Comparison of ENCODE assay signal across 8 mouse cellular contexts in the genomic region with DNA sequence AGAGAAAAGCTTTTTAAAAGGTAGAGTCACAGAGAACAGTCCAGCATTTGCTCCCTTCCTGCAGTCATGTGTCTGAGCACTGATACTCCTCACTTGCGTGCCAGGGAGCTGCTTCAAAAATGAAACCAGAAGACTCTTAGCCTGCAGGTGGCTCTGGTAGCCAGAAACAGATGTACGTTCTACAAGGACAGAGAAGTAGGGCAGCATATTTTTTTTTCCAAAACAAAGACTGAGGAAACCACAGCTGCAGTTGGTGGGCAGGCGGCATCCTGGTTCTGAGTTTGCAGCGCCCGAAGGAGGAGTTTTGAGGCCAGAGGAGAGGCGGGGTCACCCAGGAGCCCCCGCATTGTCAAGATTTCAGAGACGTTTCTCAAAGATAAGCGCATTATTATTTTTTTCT. TPM values are rescaled to one million over a fixed set of nuclear protein-coding genes. Genes with fewer than 3 reads are reported as not detected.
DNase-seq lines count a peak whose midpoint lies in the region; ATAC-seq and TF ChIP-seq lines count a peak whose summit lies in the region.

No protein-coding gene starts in this region.

- no peaks in the 10 kb centered on the region for H3K27me3 ChIP-seq in hindbrain, embryonic 10.5 days (ENCODE audit: insufficient read depth, poor library complexity, severe bottlenecking)
- H3K27me3 ChIP-seq in hindbrain, embryonic 14.5 days (ENCODE audit: control insufficient read depth, insufficient read depth, low read length), result no peaks in the 10 kb centered on the region
- no peaks in the 10 kb centered on the region for H3K27me3 ChIP-seq in kidney, embryonic 15.5 days
- H3K27me3 ChIP-seq in liver, postnatal 0 days (ENCODE audit: insufficient read depth, low read length), result no peaks in the 10 kb centered on the region
- H3K27me3 ChIP-seq in small intestine, adult 2 months (ENCODE audit: control insufficient read depth, insufficient read depth, low read length), result no peaks in the 10 kb centered on the region

- H3K27ac ChIP-seq in hindbrain, embryonic 10.5 days, result no peak overlapping the region
- H3K27ac ChIP-seq in hindbrain, embryonic 14.5 days, result no peak overlapping the region
- H3K27ac ChIP-seq in kidney, embryonic 15.5 days, result peak overlapping the region; percentile 54; the same call in 1 of the 2 replicates
- peak overlapping the region; percentile 52 for H3K27ac ChIP-seq in liver, postnatal 0 days (ENCODE audit: low read depth)
- peak overlapping the region; percentile 73 for H3K27ac ChIP-seq in small intestine, adult 2 months (ENCODE audit: insufficient read depth, low read depth, low read length)

- no peak for ATAC-seq in hindbrain, embryonic 14.5 days (ENCODE audit: low FRiP score)
- no peak; the same call in 1 of the 2 replicates for ATAC-seq in kidney, embryonic 15.5 days (replicated peaks; ENCODE audit: low FRiP score)
- peak; percentile 41 for ATAC-seq in liver, postnatal 0 days

- H3K36me3 ChIP-seq in hindbrain, embryonic 10.5 days, result no peaks in the 10 kb centered on the region
- H3K36me3 ChIP-seq in hindbrain, embryonic 14.5 days (replicated peaks; ENCODE audit: control insufficient read depth, insufficient read depth), result no peaks in the 10 kb centered on the region
- H3K36me3 ChIP-seq in kidney, embryonic 15.5 days, result no peaks in the 10 kb centered on the region
- H3K36me3 ChIP-seq in liver, postnatal 0 days (replicated peaks; ENCODE audit: insufficient read depth, low read length), result no peaks in the 10 kb centered on the region
- H3K36me3 ChIP-seq in small intestine, adult 2 months (ENCODE audit: control insufficient read depth, insufficient read depth, low read length), result no peaks in the 10 kb centered on the region

- H3K4me3 ChIP-seq in hindbrain, embryonic 10.5 days, result no peak overlapping the region
- H3K4me3 ChIP-seq in hindbrain, embryonic 14.5 days (replicated peaks; ENCODE audit: low read length), result no peak overlapping the region
- H3K4me3 ChIP-seq in kidney, embryonic 15.5 days (replicated peaks), result 0 out of 2 replicates have a peak overlapping the region, but pooled peaks have one; percentile 8
- peak overlapping the region; percentile 12; the same call in 1 of the 2 replicates for H3K4me3 ChIP-seq in liver, postnatal 0 days (ENCODE audit: low read depth, low read length)
- peak overlapping the region; percentile 30; the same call in 1 of the 2 replicates for H3K4me3 ChIP-seq in small intestine, adult 2 months (ENCODE audit: low read depth, low read length)

- WGBS in hindbrain, embryonic 10.5 days, result 65% methylated on average over 9 of the region's 9 CpGs
- WGBS in hindbrain, embryonic 14.5 days, result 64% methylated on average over 9 of the region's 9 CpGs
- 31% methylated on average over 9 of the region's 9 CpGs for WGBS in kidney, embryonic 15.5 days
- WGBS in liver, postnatal 0 days (ENCODE audit: insufficient replicate concordance), result 23% methylated on average over 9 of the region's 9 CpGs
- WGBS in small intestine, adult 2 months, result 5% methylated on average over 9 of the region's 9 CpGs

- H3K4me2 ChIP-seq in hindbrain, embryonic 14.5 days (replicated peaks), result no peak overlapping the region
- peak overlapping the region; percentile 33 for H3K4me2 ChIP-seq in kidney, embryonic 15.5 days
- peak overlapping the region; percentile 56 for H3K4me2 ChIP-seq in liver, postnatal 0 days (ENCODE audit: low read depth, low read length)

- TF ChIP-seq POLR2A in small intestine, adult 2 months (IDR thresholded peaks at IDR 0.05; ENCODE audit: low read depth, low read length), result no peak

- H3K4me1 ChIP-seq in hindbrain, embryonic 10.5 days (replicated peaks), result peaks cover 15% of the 10 kb centered on the region
- no peaks in the 10 kb centered on the region for H3K4me1 ChIP-seq in hindbrain, embryonic 14.5 days (replicated peaks; ENCODE audit: control insufficient read depth, insufficient read depth, low read length)
- peaks cover 7% of the 10 kb centered on the region for H3K4me1 ChIP-seq in kidney, embryonic 15.5 days
- H3K4me1 ChIP-seq in liver, postnatal 0 days (ENCODE audit: insufficient read depth), result peaks cover 29% of the 10 kb centered on the region
- H3K4me1 ChIP-seq in small intestine, adult 2 months (ENCODE audit: control insufficient read depth, insufficient read depth, insufficient read length, low read length), result peaks cover 17% of the 10 kb centered on the region

- peak; percentile 49 for TF ChIP-seq CTCF in liver, postnatal 0 days (IDR thresholded peaks at IDR 0.05; ENCODE audit: low read depth)
- peak; percentile 22; the same call in 1 of the 2 replicates for TF ChIP-seq CTCF in small intestine, adult 2 months (IDR thresholded peaks at IDR 0.05; ENCODE audit: extremely low read depth, insufficient read length, insufficient replicate concordance, low read depth, low read length)

- H3K9ac ChIP-seq in hindbrain, embryonic 14.5 days, result no peak overlapping the region
- no peak overlapping the region for H3K9ac ChIP-seq in kidney, embryonic 15.5 days
- no peak overlapping the region for H3K9ac ChIP-seq in liver, postnatal 0 days (replicated peaks)

- H3K9me3 ChIP-seq in hindbrain, embryonic 10.5 days, result no peaks in the 10 kb centered on the region
- no peaks in the 10 kb centered on the region for H3K9me3 ChIP-seq in hindbrain, embryonic 14.5 days (ENCODE audit: control insufficient read depth, low read length)
- no peaks in the 10 kb centered on the region for H3K9me3 ChIP-seq in kidney, embryonic 15.5 days (replicated peaks)
- no peaks in the 10 kb centered on the region for H3K9me3 ChIP-seq in liver, postnatal 0 days (ENCODE audit: low read length)

- peak; percentile 20 for DNase-seq in hindbrain, embryonic 10.5 days (ENCODE audit: low spot score)
- no peak for DNase-seq in hindbrain, embryonic 14.5 days (ENCODE audit: low spot score)
- peak; percentile 48 for DNase-seq in adrenal gland, postnatal 14 days
- peak; percentile 65 to 83 for DNase-seq in heart, adult 18-20 months
- DNase-seq in liver, postnatal 0 days, result peak; percentile 47
- no peak for DNase-seq in urinary bladder, postnatal 4 days (ENCODE audit: low spot score in 2 of 2)

- TF ChIP-seq EP300 in liver, postnatal 0 days (IDR thresholded peaks at IDR 0.05; ENCODE audit: low read depth), result no peak

RNA-seq across cellular contexts. Expression of gene Rcbtb2, which starts 5.9 kb away (rescaled TPM):
- polyA plus RNA-seq in hindbrain, embryonic 10.5 days (2016; fragmentation: Nextera tagmentation; extraction: Ambion mirVana), result 145 and 157 TPM in 2 replicates
- 64.0 and 77.0 TPM in 2 replicates for polyA plus RNA-seq in hindbrain, embryonic 14.5 days (2014; fragmentation: Nextera tagmentation; extraction: Ambion mirVana)
- total RNA-seq in adrenal gland, postnatal 14 days (2021), result 39.5 and 41.3 TPM in 2 replicates
- 10 to 100 TPM; 21.9 to 23.7 TPM for total RNA-seq in heart, adult 18-20 months (2021)
- polyA plus RNA-seq in kidney, embryonic 15.5 days (2015; fragmentation: Nextera tagmentation; extraction: Ambion mirVana), result 128 and 131 TPM in 2 replicates
- 29.1 and 29.9 TPM in 2 replicates for polyA plus RNA-seq in liver, postnatal 0 days (2015; fragmentation: Nextera tagmentation; extraction: Ambion mirVana)
- polyA plus RNA-seq in small intestine, adult 2 months (2012; rRNA removed), result 6.4 and 10.1 TPM in 2 replicates

Comparison
In these comparisons a context has a peak if more than half of its experiments do, and no peak if none do; other contexts are left out.
1. DNase-seq: peak in hindbrain, embryonic 10.5 days (single experiment), adrenal gland, postnatal 14 days (single experiment), heart, adult 18-20 months (2 of 2) and liver, postnatal 0 days (single experiment); none in hindbrain, embryonic 14.5 days (single experiment) and urinary bladder, postnatal 4 days (0 of 2).
2. H3K27ac ChIP-seq: peak in kidney, embryonic 15.5 days (single experiment), liver, postnatal 0 days (single experiment) and small intestine, adult 2 months (single experiment); none in hindbrain, embryonic 10.5 days (single experiment) and hindbrain, embryonic 14.5 days (single experiment).
3. H3K4me3 ChIP-seq: peak in kidney, embryonic 15.5 days (single experiment), liver, postnatal 0 days (single experiment) and small intestine, adult 2 months (single experiment); none in hindbrain, embryonic 10.5 days (single experiment) and hindbrain, embryonic 14.5 days (single experiment).